Mouse (Mus musculus) lung, adult 2 months (tissue): ENCODE results near the gene Spata20. TPM values are rescaled to one million over a fixed set of nuclear protein-coding genes. Genes with fewer than 3 reads are reported as not detected.

ENCODE experiments used
- DNase-seq: peaks from one replicate; pipeline ENCODE4 v3.0.0; 2022
- H3K4me1 ChIP-seq: fragments of 200-500 bp; 2 replicates; pipeline ENCODE4 v1.6.1; 2011; ENCODE audit warnings: low read length; ENCODE audit not compliant: control insufficient read depth, insufficient read depth
- H3K4me3 ChIP-seq: fragments of 200-500 bp; replicated peaks from 2 replicates; pipeline ENCODE3; 2011; ENCODE audit warnings: low read depth, mild to moderate bottlenecking, control low read depth, low read length; ENCODE audit errors: extremely low read depth
- CTCF ChIP-seq: fragments of 200-500 bp; IDR thresholded peaks from 2 replicates; pipeline ENCODE4 v1.5.1; 2011; ENCODE audit warnings: mild to moderate bottlenecking, low read length, control low read depth; ENCODE audit not compliant: insufficient read depth
- POLR2A ChIP-seq: fragments of 200-500 bp; IDR thresholded peaks from 2 replicates; pipeline ENCODE4 v1.6.1; 2011; ENCODE audit warnings: low read depth, mild to moderate bottlenecking, control low read depth, low read length, borderline replicate concordance; ENCODE audit errors: extremely low read depth
- WGBS: fragments of 180-500 bp; shearing (Covaris S2); methylation state at CpG from one replicate; pipeline ENCODE4 v1.1.7; 2018; 5-methylcytosine and 5-hydroxymethylcytosine counted together
- polyA plus RNA-seq: library from polyadenylated mRNA; depleted of rRNA; stranded (reverse); fragments of >200 nt; gene quantifications from 2 replicates; pipeline ENCODE4 v1.2.3, GENCODE M21; 2012

Spata20 gene
- polyA plus RNA-seq, 1 experiment, result 0.70 TPM

DNA sequence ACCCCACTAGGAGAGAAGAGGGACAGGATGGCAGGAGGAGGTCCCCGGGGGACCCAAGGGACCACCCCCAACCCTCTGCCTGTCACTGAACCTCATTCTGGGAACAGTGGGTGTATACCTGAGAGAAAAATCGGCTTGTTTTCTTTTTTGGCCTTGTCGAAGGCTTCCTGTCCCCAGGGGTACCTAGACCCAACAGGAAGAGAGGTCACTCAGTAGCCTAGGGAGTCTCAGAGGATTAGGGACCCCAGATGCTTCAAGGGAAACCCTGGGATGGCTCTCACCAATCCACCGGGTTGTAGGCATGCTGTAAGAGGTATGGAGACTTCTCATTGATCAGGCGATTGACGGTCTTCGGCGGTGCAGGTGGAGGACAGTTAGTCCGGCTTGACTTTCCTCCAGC, 1.3 kb downstream of the Spata20 start:
- TF ChIP-seq POLR2A (no peak), CTCF (no peak)
- H3K4me1 ChIP-seq, result 0 out of 2 replicates have a peak, but pooled peaks cover 2% of the 10 kb centered on the region
- 88% methylated on average over 9 of the region's 9 CpGs for WGBS

DNA sequence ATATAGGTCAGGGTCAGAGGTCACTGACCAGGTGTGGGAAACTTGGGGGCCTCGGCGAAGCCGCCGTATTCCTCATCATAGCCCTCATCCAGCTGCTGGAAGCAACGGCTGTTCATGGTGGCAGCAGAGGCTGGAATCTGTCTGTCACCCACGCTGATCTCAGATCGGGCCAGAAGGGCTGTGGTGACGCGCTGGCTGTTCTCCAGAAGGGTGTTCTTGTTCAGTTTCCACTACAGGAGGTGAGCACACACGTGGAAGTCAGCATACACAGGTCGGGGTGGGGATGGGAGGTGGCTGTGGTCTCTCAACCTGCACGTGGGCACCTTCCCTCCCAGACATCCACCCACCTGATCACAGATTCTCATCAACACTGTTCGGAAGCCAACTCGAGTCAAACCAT, 2.1 kb downstream of the Spata20 start:
- DNase-seq, result no peak
- 80% methylated on average over 14 of the region's 14 CpGs for WGBS
- TF ChIP-seq CTCF, result no peak
- no peak for TF ChIP-seq POLR2A

More for the DNA sequence above, 1.3 kb downstream of the Spata20 start:
- DNase-seq, result no peak
- H3K4me3 ChIP-seq, result no peak overlapping the region

DNA sequence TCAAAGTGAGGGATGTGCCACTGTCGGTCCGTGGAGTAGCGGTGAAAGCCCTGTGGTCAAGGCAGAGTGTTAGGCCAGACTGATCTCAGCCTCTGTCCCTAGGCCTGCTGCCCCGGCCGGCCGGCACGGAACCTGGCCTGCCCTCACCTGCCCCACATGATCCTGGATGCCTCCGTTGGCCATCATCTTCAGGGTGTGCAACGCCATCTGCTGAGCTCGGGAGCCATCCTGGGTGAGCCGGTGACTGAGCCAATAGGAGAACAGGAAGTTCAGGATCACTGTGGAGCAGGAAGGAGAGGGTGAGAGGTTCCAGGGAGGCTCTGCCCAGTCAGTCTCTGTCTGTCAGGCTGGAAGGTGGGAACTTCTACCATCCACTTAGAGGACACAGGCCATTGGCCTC, 2.5 kb downstream of the Spata20 start:
- TF ChIP-seq POLR2A, result no peak
- no peak for TF ChIP-seq CTCF
- Histone ChIP-seq H3K4me3 (no peak overlapping the region), H3K4me1 (no peaks in the 10 kb centered on the region)
- 85% methylated on average over 11 of the region's 11 CpGs for WGBS
- no peak for DNase-seq

More for the DNA sequence above, 2.1 kb downstream of the Spata20 start:
- H3K4me1 ChIP-seq, result no peaks in the 10 kb centered on the region
- H3K4me3 ChIP-seq, result no peak overlapping the region

DNA sequence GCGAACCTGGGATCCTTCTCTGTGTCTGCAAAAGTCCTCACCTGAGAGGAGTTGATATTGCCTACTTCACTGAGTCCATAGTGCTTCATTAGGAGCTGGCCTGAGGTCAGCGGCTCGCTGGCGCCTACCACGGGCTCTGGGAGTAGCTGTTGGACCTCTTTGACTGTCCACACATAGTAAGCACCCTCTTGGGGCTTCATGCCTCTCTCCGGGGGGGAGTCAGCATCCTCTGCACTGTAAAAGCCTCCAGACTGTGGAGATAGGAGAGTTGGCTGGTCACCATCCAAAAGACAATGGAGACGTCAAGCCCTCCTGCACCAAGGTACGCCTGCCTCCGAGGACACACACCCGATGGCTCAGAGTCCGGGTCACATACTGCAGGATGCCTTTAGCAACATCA, 3.2 kb downstream of the Spata20 start:
- WGBS, result 92% methylated on average over 11 of the region's 11 CpGs
- TF ChIP-seq POLR2A (no peak), CTCF (no peak)
- no peak overlapping the region for H3K4me3 ChIP-seq
- no peaks in the 10 kb centered on the region for H3K4me1 ChIP-seq
- no peak for DNase-seq

DNA sequence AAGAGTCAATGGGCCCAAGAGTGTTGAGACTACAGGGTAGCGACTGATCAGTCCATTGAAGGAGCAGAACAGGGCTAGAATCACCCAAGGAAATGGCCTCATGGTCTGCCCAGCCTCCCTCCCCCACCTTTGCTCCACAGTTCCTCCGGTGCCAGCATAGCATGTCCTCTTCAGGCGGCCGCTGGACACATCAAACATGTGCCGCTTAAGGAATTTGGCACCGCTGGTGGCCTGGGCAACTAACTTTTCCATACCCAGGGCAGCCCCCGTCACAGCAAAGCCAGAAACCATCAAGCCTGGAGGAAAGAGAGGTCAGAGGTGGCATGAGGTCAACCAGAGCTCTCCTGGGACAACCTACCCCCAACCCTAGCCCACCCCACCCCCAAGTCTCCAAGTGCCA, 4.0 kb downstream of the Spata20 start:
- 83% methylated on average over 7 of the region's 7 CpGs for WGBS

DNA sequence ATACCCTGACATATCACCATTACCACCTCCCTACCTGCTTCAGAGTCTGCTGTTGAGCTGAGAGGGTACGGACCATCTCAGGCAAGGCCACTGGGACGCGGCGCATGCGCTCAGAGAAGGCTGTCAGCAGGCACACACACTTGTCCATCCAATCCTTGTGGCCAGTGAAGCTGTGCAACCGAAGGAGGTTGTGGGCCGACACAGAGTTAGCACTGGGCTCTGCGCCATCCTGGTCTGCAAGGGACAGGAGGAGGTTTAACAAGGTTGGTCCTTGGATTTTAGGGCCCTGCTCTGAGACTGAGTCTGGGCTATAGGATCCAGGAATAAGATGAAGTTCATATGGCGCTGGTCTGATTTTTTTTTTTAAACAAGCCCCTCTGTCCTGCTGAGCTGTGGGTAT, 5.6 kb downstream of the Spata20 start:
- H3K4me1 ChIP-seq, result no peaks in the 10 kb centered on the region
- H3K4me3 ChIP-seq, result no peak overlapping the region
- no peak for TF ChIP-seq CTCF
- TF ChIP-seq POLR2A, result no peak
- WGBS, result 92% methylated on average over 9 of the region's 9 CpGs
- no peak for DNase-seq

More for the DNA sequence above, 4.0 kb downstream of the Spata20 start:
- DNase-seq, result no peak
- Histone ChIP-seq H3K4me1 (no peaks in the 10 kb centered on the region), H3K4me3 (no peak overlapping the region)
- no peak for TF ChIP-seq CTCF
- TF ChIP-seq POLR2A, result no peak

DNA sequence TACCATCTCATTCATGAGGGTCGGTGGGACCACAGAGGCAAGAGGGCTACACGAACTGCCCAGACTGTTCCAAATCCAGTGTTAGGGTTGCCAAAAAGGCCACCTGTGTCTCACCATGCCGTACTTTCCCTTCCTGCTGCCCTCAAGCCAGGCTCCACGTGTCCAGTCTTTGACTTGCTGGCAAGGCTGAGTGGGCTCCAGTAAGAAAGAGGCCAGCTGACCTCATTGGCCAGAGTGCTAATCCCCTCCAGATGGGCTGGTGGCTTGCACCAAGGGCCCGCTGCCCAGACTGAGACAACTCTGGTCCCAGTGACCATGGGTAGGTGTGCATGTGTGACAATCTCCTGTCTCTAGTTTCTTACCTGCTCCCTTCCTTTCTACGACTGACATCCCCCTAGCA, 8.3 kb downstream of the Spata20 start:
- DNase-seq, result no peak
- TF ChIP-seq CTCF (no peak), POLR2A (no peak)
- Histone ChIP-seq H3K4me3 (no peak overlapping the region), H3K4me1 (peaks cover 4% of the 10 kb centered on the region; the same call in 1 of the 2 replicates)
- WGBS, result 63% methylated on average over 6 of the region's 6 CpGs

DNA sequence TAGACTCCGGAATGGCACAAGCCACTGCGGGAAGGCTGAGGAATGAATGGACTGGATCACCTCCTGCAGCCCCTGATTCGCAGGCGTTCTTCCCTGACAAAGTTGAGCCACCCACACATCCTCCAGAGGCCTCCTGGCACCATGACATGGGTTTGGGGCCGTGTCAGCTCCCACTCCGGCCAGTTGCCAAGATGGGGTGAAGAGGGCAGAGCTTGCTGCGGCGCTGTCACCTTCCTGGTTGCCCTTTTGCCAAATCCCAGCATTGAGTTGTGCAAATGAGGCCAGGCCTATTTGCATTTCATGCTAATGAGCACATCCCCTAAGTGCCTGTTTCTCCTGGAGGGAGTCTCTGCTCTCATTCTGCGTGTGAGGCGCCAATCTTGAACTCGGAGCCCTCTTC, 10.3 kb downstream of the Spata20 start:
- TF ChIP-seq CTCF (no peak), POLR2A (no peak)
- 22% methylated on average over 11 of the region's 11 CpGs for WGBS
- no peak for DNase-seq
- Histone ChIP-seq H3K4me3 (no peak overlapping the region), H3K4me1 (peaks cover 4% of the 10 kb centered on the region; the same call in 1 of the 2 replicates)

DNA sequence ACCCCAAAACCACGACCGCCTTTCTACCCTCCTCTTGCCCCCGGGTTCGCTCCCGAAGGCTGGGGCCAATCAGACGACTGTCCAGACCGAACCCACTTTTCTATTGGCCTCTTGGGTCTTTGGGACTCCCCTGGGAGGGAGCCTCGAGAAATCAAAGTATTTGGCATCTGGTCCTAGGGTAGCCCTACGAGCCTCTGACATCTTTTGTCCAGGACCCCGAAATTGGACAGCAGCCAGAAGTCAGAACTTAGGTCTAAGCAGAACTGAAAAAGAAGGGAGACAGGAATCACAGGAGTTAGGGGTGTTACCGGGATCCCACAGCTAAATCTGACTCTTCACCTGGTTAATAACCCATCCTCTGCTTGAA, 11.5 kb downstream of the Spata20 start:
- H3K4me1 ChIP-seq, result peaks cover 4% of the 10 kb centered on the region; the same call in 1 of the 2 replicates
- WGBS, result 1% methylated on average over 11 of the region's 11 CpGs
- no peak overlapping the region for H3K4me3 ChIP-seq
- DNase-seq, result no peak
- TF ChIP-seq POLR2A, result no peak
- no peak for TF ChIP-seq CTCF

DNA sequence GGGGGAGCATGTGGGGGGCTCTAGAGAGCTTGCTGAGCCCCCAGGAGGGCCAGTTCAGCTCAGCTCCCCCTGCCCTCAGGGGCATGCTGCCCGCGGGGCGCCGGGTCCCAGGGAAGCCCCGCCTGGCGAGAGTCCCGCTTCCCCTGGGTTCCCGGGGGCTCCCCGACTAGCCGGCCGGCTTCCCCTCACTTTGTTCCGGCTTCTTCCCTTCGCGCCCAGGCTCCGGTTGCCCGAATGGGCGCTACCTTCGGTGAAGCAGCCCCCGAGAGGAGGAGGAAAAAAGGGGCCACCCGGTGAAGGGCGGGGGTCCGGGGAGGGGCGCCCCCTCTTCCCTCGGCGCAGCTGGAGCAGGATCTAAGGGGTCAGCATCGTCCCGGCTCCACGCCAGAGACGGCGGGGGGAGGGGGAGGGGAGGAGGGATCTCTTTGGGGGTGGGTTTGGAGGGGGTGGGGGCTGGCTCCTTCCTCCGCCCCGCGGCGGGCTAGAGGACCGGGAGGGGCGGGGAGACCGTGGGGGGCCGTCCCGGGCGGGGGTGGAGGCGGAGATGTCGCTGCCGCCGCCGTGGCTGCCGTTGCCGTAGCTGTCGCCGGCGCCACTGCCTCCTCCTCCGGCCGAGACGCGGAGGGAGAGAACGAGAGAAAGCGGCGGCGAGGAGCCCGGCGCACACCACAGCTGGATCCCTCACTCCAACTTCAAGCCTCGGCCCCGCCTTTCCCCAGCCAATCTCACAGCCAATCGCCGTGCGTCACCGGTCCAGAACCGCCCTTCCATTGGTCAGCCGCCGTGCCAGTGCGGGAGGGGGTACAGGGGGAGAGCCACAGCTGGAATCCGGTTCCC, 12.1 kb downstream of the Spata20 start, which contains the start of gene Cacna1g:
TSS of gene Cacna1g (minus strand) at position 492 of the 837 bp plus-strand sequence.
- Histone ChIP-seq H3K4me1 (peaks cover 4% of the 10 kb centered on the region; the same call in 1 of the 2 replicates), H3K4me3 (peak within 1 kb of the TSS; percentile 10)
- no peak for TF ChIP-seq CTCF
- no peak for TF ChIP-seq POLR2A
- DNase-seq, result peak; percentile 83
- WGBS, result under 1% methylated on average over 60 of the region's 71 CpGs
